Mouse (Mus musculus) left cerebral cortex, postnatal 25 days (tissue): ENCODE data around the gene Stk24. TPM values are rescaled to one million over a fixed set of nuclear protein-coding genes. Genes with fewer than 3 reads are reported as not detected.

Source experiments
- DNase-seq, 2 experiments: peaks; one replicate each; pipeline ENCODE4 v3.0.0; 2022; ENCODE audit warnings: low spot score in 2 of 2, mixed read lengths in 1 of 2
- intact Hi-C: fragments of 180-260 bp; cut with DNase I; formaldehyde crosslinking; loops from one replicate; pipeline ENCODE4 v1.15.1; 2025
- total RNA-seq, 2 experiments: library from RNA; stranded (reverse); gene quantifications; 2 replicates each; pipeline ENCODE4 v1.2.3; 2021

Gene Stk24
- total RNA-seq, 2 experiments from 2014 or later: 58.9 to 65.1 TPM

GRCm38 (mm10) chr14:121383801-121384200 lies 4.0 kb upstream of the Stk24 start:
- no peak for DNase-seq
- intact Hi-C loops: no loop called here

GRCm38 (mm10) chr14:121379116-121379826 lies 540 bp downstream of the Stk24 start:
- DNase-seq: peak; percentile 50 to 71
- intact Hi-C loops: loop anchor here (5.0 kb wide), 1 partner anchor 102 kb away; no protein-coding TSS in a partner anchor

- DNase-seq: no peak
- intact Hi-C loops: loop anchor here (5.0 kb wide), 1 partner anchor 101 kb away; no protein-coding TSS in a partner anchor
Measured at GRCm38 (mm10) chr14:121378243-121379115, 1.3 kb downstream of the Stk24 start.

- intact Hi-C loops: loop anchor here (2.0 to 5.0 kb wide), 2 partner anchors 18 to 99 kb away; no protein-coding TSS in a partner anchor
- no peak for DNase-seq
Measured at GRCm38 (mm10) chr14:121376566-121376965, 3.2 kb downstream of the Stk24 start.

- no peak for DNase-seq
- intact Hi-C loops: no loop called here
Measured at GRCm38 (mm10) chr14:121373901-121374300, 5.9 kb downstream of the Stk24 start.

GRCm38 (mm10) chr14:121373020-121373419 lies 6.8 kb downstream of the Stk24 start:
- no peak for DNase-seq
- intact Hi-C loops: no loop called here

GRCm38 (mm10) chr14:121371911-121372820 lies 7.6 kb downstream of the Stk24 start:
- no peak for DNase-seq
- intact Hi-C loops: no loop called here

GRCm38 (mm10) chr14:121369385-121369784 lies 10.4 kb downstream of the Stk24 start:
- intact Hi-C loops: no loop called here
- DNase-seq: no peak

GRCm38 (mm10) chr14:121368108-121368705 lies 11.6 kb downstream of the Stk24 start:
- intact Hi-C loops: no loop called here
- DNase-seq: no peak

- no peak for DNase-seq
- intact Hi-C loops: no loop called here
Measured at GRCm38 (mm10) chr14:121365991-121366728, 13.7 kb downstream of the Stk24 start.

- DNase-seq: no peak
- intact Hi-C loops: no loop called here
Measured at GRCm38 (mm10) chr14:121365390-121365789, 14.4 kb downstream of the Stk24 start.

GRCm38 (mm10) chr14:121364282-121364681 lies 15.5 kb downstream of the Stk24 start:
- intact Hi-C loops: loop anchor here (5.0 kb wide), 1 partner anchor 42 kb away; no protein-coding TSS in a partner anchor
- no peak for DNase-seq

- no peak for DNase-seq
- intact Hi-C loops: loop anchor here (5.0 kb wide), 1 partner anchor 39 kb away; no protein-coding TSS in a partner anchor
Measured at GRCm38 (mm10) chr14:121361319-121362114, 18.3 kb downstream of the Stk24 start.

GRCm38 (mm10) chr14:121359850-121360249 lies 20.0 kb downstream of the Stk24 start:
- intact Hi-C loops: loop anchor here (2.0 to 5.0 kb wide), 2 partner anchors 17 to 38 kb away; no protein-coding TSS in a partner anchor
- no peak for DNase-seq

GRCm38 (mm10) chr14:121359015-121359414 lies 20.8 kb downstream of the Stk24 start:
- DNase-seq: no peak
- intact Hi-C loops: loop anchor here (2.0 kb wide), 1 partner anchor 18 kb away; no protein-coding TSS in a partner anchor

GRCm38 (mm10) chr14:121358327-121358726 lies 21.5 kb downstream of the Stk24 start:
- DNase-seq: no peak
- intact Hi-C loops: loop anchor here (2.0 kb wide), 1 partner anchor 18 kb away; no protein-coding TSS in a partner anchor

GRCm38 (mm10) chr14:121356336-121356862 lies 23.4 kb downstream of the Stk24 start:
- intact Hi-C loops: no loop called here
- DNase-seq: no peak
